Mouse (Mus musculus) heart, embryonic 14.5 days (tissue): ENCODE data around the gene Shisa5. TPM values are rescaled to one million over a fixed set of nuclear protein-coding genes. Genes with fewer than 3 reads are reported as not detected.

ENCODE experiments used
- ATAC-seq: fragments of 200-750 bp; cut with Nextera tagmentation; 2 replicates; pipeline ENCODE4 v1.8.0; 2017; ENCODE audit warnings: low read depth, moderate TSS enrichment; ENCODE audit not compliant: insufficient number of reproducible peaks, insufficient read depth, low FRiP score
- H3K27ac ChIP-seq, 2 experiments: fragments of 200-500 bp in 1 of 2; fragments of 300-500 bp in 1 of 2; sonication (generic) in 1 of 2; replicated peaks in 1 of 2; 2 replicates each; pipeline ENCODE4 v1.5.1; 2012 to 2014; ENCODE audit warnings: low read depth in 2 of 2, low read length in 2 of 2, control low read depth in 1 of 2, mild to moderate bottlenecking in 1 of 2, mixed read lengths in 1 of 2; ENCODE audit not compliant: control insufficient read depth in 1 of 2, insufficient read depth in 1 of 2
- H3K27me3 ChIP-seq: fragments of 300-500 bp; sonication (generic); 2 replicates; pipeline ENCODE4 v1.6.1; 2014; ENCODE audit warnings: mild to moderate bottlenecking, low read length, control low read depth; ENCODE audit not compliant: control insufficient read depth, insufficient read depth
- H3K36me3 ChIP-seq: fragments of 300-500 bp; sonication (generic); 2 replicates; pipeline ENCODE4 v1.6.1; 2014; ENCODE audit warnings: mild to moderate bottlenecking, control low read depth, low read length, mixed read lengths; ENCODE audit not compliant: control insufficient read depth, insufficient read depth
- H3K4me1 ChIP-seq, 2 experiments: fragments of 200-500 bp in 1 of 2; fragments of 300-500 bp in 1 of 2; sonication (generic) in 1 of 2; 2 replicates each; pipeline ENCODE4 v1.6.1; 2012 to 2014; ENCODE audit warnings: low read length in 2 of 2, control low read depth in 1 of 2, mixed read lengths in 1 of 2; ENCODE audit not compliant: control insufficient read depth in 2 of 2, insufficient read depth in 2 of 2
- H3K4me2 ChIP-seq: fragments of 300-500 bp; sonication (generic); 2 replicates; pipeline ENCODE4 v1.6.1; 2014; ENCODE audit warnings: mild to moderate bottlenecking, low read length
- H3K4me3 ChIP-seq, 2 experiments: fragments of 200-500 bp in 1 of 2; fragments of 300-500 bp in 1 of 2; sonication (generic) in 1 of 2; 2 replicates each; pipeline ENCODE4 v1.5.1; 2012 to 2014; ENCODE audit warnings: low read length in 2 of 2, mild to moderate bottlenecking in 2 of 2, control low read depth in 1 of 2, low read depth in 1 of 2, moderate library complexity in 1 of 2; ENCODE audit not compliant: control insufficient read depth in 1 of 2, insufficient read depth in 1 of 2
- H3K9ac ChIP-seq: fragments of 300-500 bp; sonication (generic); 2 replicates; pipeline ENCODE4 v1.6.1; 2014; ENCODE audit warnings: mild to moderate bottlenecking, low read length
- H3K9me3 ChIP-seq: fragments of 300-500 bp; sonication (generic); 2 replicates; pipeline ENCODE4 v1.6.1; 2016; ENCODE audit warnings: low read length, control low read depth; ENCODE audit not compliant: control insufficient read depth
- WGBS: fragments of 180-500 bp; shearing (Covaris S2); extraction: QIAGEN DNeasy Blood & Tissue Kit; methylation state at CpG from one replicate; pipeline ENCODE4 v1.1.7; 2014; 5-methylcytosine and 5-hydroxymethylcytosine counted together
- polyA plus RNA-seq: library from polyadenylated mRNA; unstranded; fragments of >200 nt; fragmentation: Nextera tagmentation; extraction: Ambion mirVana; gene quantifications from 2 replicates; pipeline ENCODE4 v1.2.1, GENCODE M21; 2014

The Shisa5 gene
- polyA plus RNA-seq, 1 experiment from 2014 or later: 54.3 TPM

GRCm38 (mm10) chr9:109102541-109102940 lies 64.2 kb downstream of the Shisa5 start:
- Histone ChIP-seq H3K36me3 (peaks cover 75% of the 10 kb centered on the region), H3K4me3 (no peak overlapping the region), H3K4me2 (no peak overlapping the region), H3K4me1 (peaks cover 37 to 52% of the 10 kb centered on the region in 2 experiments), H3K9me3 (no peaks in the 10 kb centered on the region), H3K9ac (peak overlapping the region; percentile 8; the same call in 1 of the 2 replicates), H3K27ac (no peak overlapping the region), H3K27me3 (no peaks in the 10 kb centered on the region)
- no peak for ATAC-seq
- 79% methylated on average over 3 of the region's 3 CpGs for WGBS

- Histone ChIP-seq H3K9me3 (no peaks in the 10 kb centered on the region), H3K36me3 (peaks cover 82% of the 10 kb centered on the region), H3K27ac (no peak overlapping the region), H3K4me2 (no peak overlapping the region), H3K27me3 (no peaks in the 10 kb centered on the region), H3K9ac (no peak overlapping the region), H3K4me3 (no peak overlapping the region), H3K4me1 (peaks cover 31 to 44% of the 10 kb centered on the region in 2 experiments)
- ATAC-seq: no peak
- 67% methylated on average over 7 of the region's 7 CpGs for WGBS
Observed at GRCm38 (mm10) chr9:109103250-109103649, 64.9 kb downstream of the Shisa5 start.

- Histone ChIP-seq H3K4me3 (no peak overlapping the region), H3K4me1 (peaks cover 23 to 36% of the 10 kb centered on the region in 2 experiments), H3K9me3 (no peaks in the 10 kb centered on the region), H3K4me2 (no peak overlapping the region), H3K36me3 (peaks cover 91% of the 10 kb centered on the region), H3K27ac (no peak overlapping the region), H3K9ac (0 out of 2 replicates have a peak overlapping the region, but pooled peaks have one; percentile 25), H3K27me3 (no peaks in the 10 kb centered on the region)
- no peak for ATAC-seq
- 91% methylated on average over 9 of the region's 9 CpGs for WGBS
Observed at GRCm38 (mm10) chr9:109104083-109104482, 65.7 kb downstream of the Shisa5 start.

GRCm38 (mm10) chr9:109105011-109105410 lies 66.6 kb downstream of the Shisa5 start:
- H3K4me3 ChIP-seq: no peak overlapping the region
- peaks cover 15 to 27% of the 10 kb centered on the region in 2 experiments for H3K4me1 ChIP-seq
- H3K9ac ChIP-seq: peak overlapping the region; percentile 25; the same call in 1 of the 2 replicates
- no peaks in the 10 kb centered on the region for H3K9me3 ChIP-seq
- peak overlapping the region in 1 of 2 experiments; percentile 19; a peak in 1 of 4 replicates for H3K27ac ChIP-seq
- no peaks in the 10 kb centered on the region for H3K27me3 ChIP-seq
- ATAC-seq: peak; percentile 38; the same call in 1 of the 2 replicates
- H3K36me3 ChIP-seq: peaks cover 95% of the 10 kb centered on the region
- H3K4me2 ChIP-seq: no peak overlapping the region; the same call in 1 of the 2 replicates
- 51% methylated on average over 12 of the region's 12 CpGs for WGBS

- peaks cover 97% of the 10 kb centered on the region for H3K36me3 ChIP-seq
- ATAC-seq: no peak
Observed at GRCm38 (mm10) chr9:109105648-109106047, 67.3 kb downstream of the Shisa5 start.

GRCm38 (mm10) chr9:109107341-109107740 lies 69.0 kb downstream of the Shisa5 start:
- H3K27me3 ChIP-seq: no peaks in the 10 kb centered on the region
- ATAC-seq: no peak
- H3K9me3 ChIP-seq: no peaks in the 10 kb centered on the region
- 92% methylated on average over 3 of the region's 6 CpGs for WGBS
- H3K27ac ChIP-seq: no peak overlapping the region
- H3K9ac ChIP-seq: no peak overlapping the region
- peaks cover 15 to 19% of the 10 kb centered on the region in 2 experiments for H3K4me1 ChIP-seq
- H3K4me3 ChIP-seq: no peak overlapping the region
- H3K36me3 ChIP-seq: peaks cover 100% of the 10 kb centered on the region
- H3K4me2 ChIP-seq: no peak overlapping the region

More at GRCm38 (mm10) chr9:109105648-109106047, 67.3 kb downstream of the Shisa5 start:
- WGBS: 93% methylated on average over 12 of the region's 12 CpGs
- Histone ChIP-seq H3K27ac (no peak overlapping the region), H3K9ac (no peak overlapping the region), H3K9me3 (no peaks in the 10 kb centered on the region), H3K27me3 (no peaks in the 10 kb centered on the region), H3K4me1 (peaks cover 15 to 20% of the 10 kb centered on the region in 2 experiments), H3K4me3 (no peak overlapping the region), H3K4me2 (no peak overlapping the region)

Other genes starting within 250 kb of the Shisa5 start
- 8.5 and 10.5 TPM in 2 replicates for gene Nckipsd, start 230.2 kb upstream of the Shisa5 start, polyA plus RNA-seq
- 0.01 and 0.12 TPM in 2 replicates for gene Celsr3, start 212.2 kb upstream of the Shisa5 start, polyA plus RNA-seq
- 7.6 and 8.7 TPM in 2 replicates for gene Slc26a6, start 185.3 kb upstream of the Shisa5 start, polyA plus RNA-seq
- gene Tmem89, start 123.9 kb upstream of the Shisa5 start, polyA plus RNA-seq: not detected in 2 replicates
- gene Uqcrc1, start 101.9 kb upstream of the Shisa5 start, polyA plus RNA-seq: 952 and 972 TPM in 2 replicates
- 0.47 and 0.72 TPM in 2 replicates for gene Col7a1, start 85.0 kb upstream of the Shisa5 start, polyA plus RNA-seq
- gene Ucn2, start 52.6 kb upstream of the Shisa5 start, polyA plus RNA-seq: not detected in 2 replicates
- 2.9 and 3.2 TPM in 2 replicates for gene Pfkfb4, start 46.8 kb upstream of the Shisa5 start, polyA plus RNA-seq
- gene Trex1, start 21.2 kb downstream of the Shisa5 start, polyA plus RNA-seq: 8.1 TPM in 2 replicates
- gene Atrip, start 35.6 kb downstream of the Shisa5 start, polyA plus RNA-seq: 17.5 and 19.9 TPM in 2 replicates
- gene Ccdc51, start 43.9 kb downstream of the Shisa5 start, polyA plus RNA-seq: 13.9 and 14.0 TPM in 2 replicates
- 611 and 670 TPM in 2 replicates for gene Tma7, start 44.0 kb downstream of the Shisa5 start, polyA plus RNA-seq
- gene Plxnb1, start 56.8 kb downstream of the Shisa5 start, polyA plus RNA-seq: 5.6 and 5.7 TPM in 2 replicates
- not detected in 2 replicates for gene Fbxw21, start 123.5 kb downstream of the Shisa5 start, polyA plus RNA-seq
- gene Fbxw13, start 157.4 kb downstream of the Shisa5 start, polyA plus RNA-seq: not detected in 2 replicates
- not detected in 2 replicates for gene Fbxw20, start 196.2 kb downstream of the Shisa5 start, polyA plus RNA-seq
- not detected in 2 replicates for gene Fbxw14, start 249.1 kb downstream of the Shisa5 start, polyA plus RNA-seq